Mouse (Mus musculus): Measurements from ENCODE around the gene Mad2l2. TPM values are rescaled to one million over a fixed set of nuclear protein-coding genes. Genes with fewer than 3 reads are reported as not detected.
"Not testable (repeated sequence)": the region's sequence is repeated elsewhere in the genome, so short reads cannot be mapped to it uniquely, and the experiment has no call there.

The Mad2l2 gene
- polyA plus RNA-seq, 1 experiment from 2014 or later: 78.3 TPM

GRCm38 (mm10) chr4:148166431-148166830 lies 36.2 kb downstream of the Mad2l2 start:
- peak overlapping the region; percentile 44 for H3K4me2 ChIP-seq (replicated peaks)
- H3K27me3 ChIP-seq: peaks cover 90% of the 10 kb centered on the region
- no peaks in the 10 kb centered on the region for H3K9me3 ChIP-seq
- H3K36me3 ChIP-seq: no peaks in the 10 kb centered on the region
- H3K27ac ChIP-seq: no peak overlapping the region
- 0 out of 2 replicates have a peak overlapping the region, but pooled peaks have one; percentile 19 for H3K4me3 ChIP-seq
- WGBS: 5% methylated on average over 10 of the region's 10 CpGs
- ATAC-seq (ENCODE audit: low FRiP score, low read depth): no peak
- H3K4me1 ChIP-seq: peaks cover 28% of the 10 kb centered on the region
- peak overlapping the region; percentile 25; the same call in 1 of the 2 replicates for H3K9ac ChIP-seq

GRCm38 (mm10) chr4:148166986-148167385 lies 36.8 kb downstream of the Mad2l2 start:
- WGBS: 20% methylated on average over 4 of the region's 4 CpGs
- no peaks in the 10 kb centered on the region for H3K36me3 ChIP-seq
- no peaks in the 10 kb centered on the region for H3K9me3 ChIP-seq
- H3K9ac ChIP-seq: no peak overlapping the region
- H3K27ac ChIP-seq: no peak overlapping the region
- H3K4me3 ChIP-seq: 0 out of 2 replicates have a peak overlapping the region, but pooled peaks have one; percentile 19
- H3K4me1 ChIP-seq: peaks cover 28% of the 10 kb centered on the region
- peaks cover 90% of the 10 kb centered on the region for H3K27me3 ChIP-seq
- peak overlapping the region; percentile 44 for H3K4me2 ChIP-seq (replicated peaks)
- no peak for ATAC-seq (ENCODE audit: low FRiP score, low read depth)

- Histone ChIP-seq H3K4me2 (replicated peaks) (no peak overlapping the region), H3K27ac (no peak overlapping the region), H3K4me1 (peaks cover 28% of the 10 kb centered on the region), H3K27me3 (peaks cover 90% of the 10 kb centered on the region), H3K9me3 (no peaks in the 10 kb centered on the region), H3K4me3 (no peak overlapping the region), H3K9ac (no peak overlapping the region), H3K36me3 (no peaks in the 10 kb centered on the region)
- WGBS: 23% methylated on average over 7 of the region's 7 CpGs
- ATAC-seq (ENCODE audit: low FRiP score, low read depth): no peak
These were observed 38.1 kb downstream of the Mad2l2 start for GRCm38 (mm10) chr4:148168287-148168686.

GRCm38 (mm10) chr4:148169586-148169985 lies 39.4 kb downstream of the Mad2l2 start:
- no peak overlapping the region for H3K9ac ChIP-seq
- H3K4me1 ChIP-seq: peaks cover 27% of the 10 kb centered on the region
- no peak overlapping the region for H3K4me3 ChIP-seq
- no peaks in the 10 kb centered on the region for H3K9me3 ChIP-seq
- H3K27me3 ChIP-seq: peaks cover 90% of the 10 kb centered on the region
- H3K27ac ChIP-seq: no peak overlapping the region
- no peak for ATAC-seq (ENCODE audit: low FRiP score, low read depth)
- no peaks in the 10 kb centered on the region for H3K36me3 ChIP-seq
- H3K4me2 ChIP-seq (replicated peaks): no peak overlapping the region
- WGBS: 21% methylated on average over 15 of the region's 15 CpGs

GRCm38 (mm10) chr4:148170842-148171241 lies 40.7 kb downstream of the Mad2l2 start:
- peaks cover 18% of the 10 kb centered on the region for H3K4me1 ChIP-seq
- H3K27me3 ChIP-seq: peaks cover 90% of the 10 kb centered on the region
- ATAC-seq (ENCODE audit: low FRiP score, low read depth): no peak
- no peak overlapping the region for H3K4me3 ChIP-seq
- H3K27ac ChIP-seq: no peak overlapping the region
- no peaks in the 10 kb centered on the region for H3K36me3 ChIP-seq
- no peak overlapping the region for H3K9ac ChIP-seq
- no peaks in the 10 kb centered on the region for H3K9me3 ChIP-seq
- no peak overlapping the region for H3K4me2 ChIP-seq (replicated peaks)
- WGBS: 0% methylated on average over 2 of the region's 2 CpGs

- 55% methylated on average over 3 of the region's 3 CpGs for WGBS
- ATAC-seq (ENCODE audit: low FRiP score, low read depth): no peak
- H3K4me3 ChIP-seq: no peak overlapping the region
- H3K9me3 ChIP-seq: no peaks in the 10 kb centered on the region
- peaks cover 14% of the 10 kb centered on the region for H3K4me1 ChIP-seq
- H3K9ac ChIP-seq: no peak overlapping the region
- H3K36me3 ChIP-seq: no peaks in the 10 kb centered on the region
- peaks cover 90% of the 10 kb centered on the region for H3K27me3 ChIP-seq
- no peak overlapping the region for H3K4me2 ChIP-seq (replicated peaks)
- H3K27ac ChIP-seq: no peak overlapping the region
These were observed 41.1 kb downstream of the Mad2l2 start for GRCm38 (mm10) chr4:148171261-148171660.

GRCm38 (mm10) chr4:148173811-148174494 lies 43.8 kb downstream of the Mad2l2 start:
- Histone ChIP-seq H3K4me2 (replicated peaks) (peak overlapping the region; percentile 45), H3K4me1 (peaks cover 7% of the 10 kb centered on the region), H3K4me3 (peak overlapping the region; percentile 22), H3K27me3 (peaks cover 91% of the 10 kb centered on the region), H3K27ac (no peak overlapping the region), H3K9me3 (no peaks in the 10 kb centered on the region), H3K36me3 (no peaks in the 10 kb centered on the region), H3K9ac (no peak overlapping the region; the same call in 1 of the 2 replicates)
- under 1% methylated on average over 30 of the region's 30 CpGs for WGBS
- ATAC-seq (ENCODE audit: low FRiP score, low read depth): no peak

GRCm38 (mm10) chr4:148174495-148174862 lies 44.3 kb downstream of the Mad2l2 start:
- Histone ChIP-seq H3K4me3 (no peak overlapping the region), H3K4me1 (peaks cover 7% of the 10 kb centered on the region), H3K9ac (no peak overlapping the region), H3K9me3 (no peaks in the 10 kb centered on the region), H3K36me3 (no peaks in the 10 kb centered on the region), H3K4me2 (replicated peaks) (peak overlapping the region; percentile 45; the same call in 1 of the 2 replicates), H3K27ac (no peak overlapping the region), H3K27me3 (peaks cover 93% of the 10 kb centered on the region)
- 16% methylated on average over 12 of the region's 12 CpGs for WGBS
- ATAC-seq (ENCODE audit: low FRiP score, low read depth): no peak

- ATAC-seq (ENCODE audit: low FRiP score, low read depth); H3K9me3 ChIP-seq; H3K4me3 ChIP-seq; H3K9ac ChIP-seq; H3K36me3 ChIP-seq; H3K4me2 ChIP-seq (replicated peaks); H3K27ac ChIP-seq; H3K4me1 ChIP-seq: not testable (repeated sequence)
- WGBS: 72% methylated on average over 5 of the region's 6 CpGs
- H3K27me3 ChIP-seq: peaks cover 77% of the 10 kb centered on the region
These were observed 46.4 kb downstream of the Mad2l2 start for GRCm38 (mm10) chr4:148176603-148177002.

- H3K36me3 ChIP-seq: no peaks in the 10 kb centered on the region
- no peak overlapping the region for H3K4me2 ChIP-seq (replicated peaks)
- H3K27ac ChIP-seq: no peak overlapping the region
- H3K4me1 ChIP-seq: peaks cover 7% of the 10 kb centered on the region
- H3K9me3 ChIP-seq: no peaks in the 10 kb centered on the region
- ATAC-seq (ENCODE audit: low FRiP score, low read depth): no peak
- peaks cover 69% of the 10 kb centered on the region for H3K27me3 ChIP-seq
- no peak overlapping the region for H3K9ac ChIP-seq
- no peak overlapping the region for H3K4me3 ChIP-seq
These were observed 47.5 kb downstream of the Mad2l2 start for GRCm38 (mm10) chr4:148177716-148178115.

- H3K4me2 ChIP-seq (replicated peaks): no peak overlapping the region
- no peak overlapping the region for H3K4me3 ChIP-seq
- H3K9ac ChIP-seq: no peak overlapping the region
- 87% methylated on average over 12 of the region's 12 CpGs for WGBS
- ATAC-seq (ENCODE audit: low FRiP score, low read depth): no peak
- no peaks in the 10 kb centered on the region for H3K9me3 ChIP-seq
- no peak overlapping the region for H3K27ac ChIP-seq
- H3K36me3 ChIP-seq: no peaks in the 10 kb centered on the region
- H3K27me3 ChIP-seq: peaks cover 43% of the 10 kb centered on the region
- H3K4me1 ChIP-seq: peaks cover 8% of the 10 kb centered on the region
These were observed 51.3 kb downstream of the Mad2l2 start for GRCm38 (mm10) chr4:148181483-148181882.

GRCm38 (mm10) chr4:148182363-148182762 lies 52.2 kb downstream of the Mad2l2 start:
- H3K27me3 ChIP-seq: peaks cover 36% of the 10 kb centered on the region
- H3K4me1 ChIP-seq: peaks cover 8% of the 10 kb centered on the region
- no peaks in the 10 kb centered on the region for H3K9me3 ChIP-seq
- WGBS: 21% methylated on average over 8 of the region's 8 CpGs
- no peak for ATAC-seq (ENCODE audit: low FRiP score, low read depth)
- H3K9ac ChIP-seq: no peak overlapping the region
- H3K4me2 ChIP-seq (replicated peaks): no peak overlapping the region
- H3K36me3 ChIP-seq: no peaks in the 10 kb centered on the region
- no peak overlapping the region for H3K27ac ChIP-seq
- no peak overlapping the region for H3K4me3 ChIP-seq

- Histone ChIP-seq H3K4me2 (replicated peaks) (no peak overlapping the region), H3K4me3 (no peak overlapping the region), H3K27me3 (peaks cover 15% of the 10 kb centered on the region; the same call in 1 of the 2 replicates), H3K36me3 (no peaks in the 10 kb centered on the region), H3K27ac (no peak overlapping the region), H3K9ac (no peak overlapping the region), H3K9me3 (no peaks in the 10 kb centered on the region), H3K4me1 (peaks cover 8% of the 10 kb centered on the region)
- WGBS: 22% methylated on average over 9 of the region's 9 CpGs
- ATAC-seq (ENCODE audit: low FRiP score, low read depth): no peak
These were observed 54.4 kb downstream of the Mad2l2 start for GRCm38 (mm10) chr4:148184564-148184963.

Measured in limb, embryonic 13.5 days (tissue).